Mouse (Mus musculus): ENCODE measurements around the gene Dixdc1. TPM values are rescaled to one million over a fixed set of nuclear protein-coding genes. Genes with fewer than 3 reads are reported as not detected.

Gene Dixdc1
- total and polyA plus RNA-seq, 2 experiments from 2014 or later, result 26.8 to 54.3 TPM

- TF ChIP-seq CTCF (IDR thresholded peaks at IDR 0.05; ENCODE audit: low read depth), result peak; percentile 63
- ATAC-seq (peak; percentile 99), DNase-seq (peak; percentile 97)
- WGBS, result under 1% methylated on average over 45 of the region's 45 CpGs
- peak overlapping the region; percentile 57 for H3K4me3 ChIP-seq (ENCODE audit: low read depth, low read length)
- peak overlapping the region; percentile 71 for H3K9ac ChIP-seq
- no peaks in the 10 kb centered on the region for H3K27me3 ChIP-seq (ENCODE audit: insufficient read depth, low read length)
- no peaks in the 10 kb centered on the region for H3K36me3 ChIP-seq (ENCODE audit: insufficient read depth)
- no peaks in the 10 kb centered on the region for H3K9me3 ChIP-seq (ENCODE audit: low read length)
- H3K27ac ChIP-seq (ENCODE audit: low read depth, low read length), result peak overlapping the region; percentile 74
- H3K4me1 ChIP-seq (ENCODE audit: insufficient read depth), result peaks cover 19% of the 10 kb centered on the region
- H3K4me2 ChIP-seq (ENCODE audit: low read depth), result peak overlapping the region; percentile 89
These were observed 11.2 kb downstream of the Dixdc1 start for GRCm38 (mm10) chr9:50727925-50728651.

GRCm38 (mm10) chr9:50727171-50727924 is 12.0 kb downstream of the Dixdc1 start:
- peak overlapping the region; percentile 74 for H3K27ac ChIP-seq (ENCODE audit: low read depth, low read length)
- peak overlapping the region; percentile 57 for H3K4me3 ChIP-seq (ENCODE audit: low read depth, low read length)
- H3K9me3 ChIP-seq (ENCODE audit: low read length), result no peaks in the 10 kb centered on the region
- 2% methylated on average over 30 of the region's 30 CpGs for WGBS
- no peaks in the 10 kb centered on the region for H3K36me3 ChIP-seq (ENCODE audit: insufficient read depth)
- H3K4me1 ChIP-seq (ENCODE audit: insufficient read depth), result peaks cover 22% of the 10 kb centered on the region
- no peaks in the 10 kb centered on the region for H3K27me3 ChIP-seq (ENCODE audit: insufficient read depth, low read length)
- DNase-seq, result peak; percentile 61
- peak; percentile 1; the same call in 1 of the 2 replicates for ATAC-seq
- H3K9ac ChIP-seq, result peak overlapping the region; percentile 71
- no peak for TF ChIP-seq CTCF (IDR thresholded peaks at IDR 0.05; ENCODE audit: low read depth)
- H3K4me2 ChIP-seq (ENCODE audit: low read depth), result peak overlapping the region; percentile 89

- ATAC-seq (no peak), DNase-seq (no peak)
- no peaks in the 10 kb centered on the region for H3K9me3 ChIP-seq (ENCODE audit: low read length)
- H3K27me3 ChIP-seq (ENCODE audit: insufficient read depth, low read length), result no peaks in the 10 kb centered on the region
- H3K36me3 ChIP-seq (ENCODE audit: insufficient read depth), result no peaks in the 10 kb centered on the region
- no peak overlapping the region for H3K27ac ChIP-seq (ENCODE audit: low read depth, low read length)
- no peak overlapping the region for H3K9ac ChIP-seq
- peaks cover 29% of the 10 kb centered on the region for H3K4me1 ChIP-seq (ENCODE audit: insufficient read depth)
- H3K4me3 ChIP-seq (ENCODE audit: low read depth, low read length), result 0 out of 2 replicates have a peak overlapping the region, but pooled peaks have one; percentile 2
- 24% methylated on average over 8 of the region's 8 CpGs for WGBS
- H3K4me2 ChIP-seq (ENCODE audit: low read depth), result peak overlapping the region; percentile 89
- TF ChIP-seq CTCF (IDR thresholded peaks at IDR 0.05; ENCODE audit: low read depth), result no peak
These were observed 13.3 kb downstream of the Dixdc1 start for GRCm38 (mm10) chr9:50725921-50726590.

- no peaks in the 10 kb centered on the region for H3K27me3 ChIP-seq (ENCODE audit: insufficient read depth, low read length)
- TF ChIP-seq CTCF (IDR thresholded peaks at IDR 0.05; ENCODE audit: low read depth), result no peak
- no peaks in the 10 kb centered on the region for H3K9me3 ChIP-seq (ENCODE audit: low read length)
- WGBS, result 23% methylated on average over 3 of the region's 3 CpGs
- H3K27ac ChIP-seq (ENCODE audit: low read depth, low read length), result no peak overlapping the region
- DNase-seq, result no peak
- H3K4me1 ChIP-seq (ENCODE audit: insufficient read depth), result peaks cover 29% of the 10 kb centered on the region
- ATAC-seq, result no peak
- 0 out of 2 replicates have a peak overlapping the region, but pooled peaks have one; percentile 1 for H3K4me2 ChIP-seq (ENCODE audit: low read depth)
- no peaks in the 10 kb centered on the region for H3K36me3 ChIP-seq (ENCODE audit: insufficient read depth)
- no peak overlapping the region for H3K9ac ChIP-seq
- no peak overlapping the region for H3K4me3 ChIP-seq (ENCODE audit: low read depth, low read length)
These were observed 14.5 kb downstream of the Dixdc1 start for GRCm38 (mm10) chr9:50724661-50725330.

GRCm38 (mm10) chr9:50724147-50724546 is 15.2 kb downstream of the Dixdc1 start:
- DNase-seq (no peak), ATAC-seq (no peak)
- no peaks in the 10 kb centered on the region for H3K27me3 ChIP-seq (ENCODE audit: insufficient read depth, low read length)
- 0 out of 2 replicates have a peak overlapping the region, but pooled peaks have one; percentile 1 for H3K4me2 ChIP-seq (ENCODE audit: low read depth)
- no peaks in the 10 kb centered on the region for H3K9me3 ChIP-seq (ENCODE audit: low read length)
- WGBS, result 65% methylated on average over 2 of the region's 2 CpGs
- H3K9ac ChIP-seq, result no peak overlapping the region
- no peak overlapping the region for H3K27ac ChIP-seq (ENCODE audit: low read depth, low read length)
- no peak overlapping the region for H3K4me3 ChIP-seq (ENCODE audit: low read depth, low read length)
- no peak for TF ChIP-seq CTCF (IDR thresholded peaks at IDR 0.05; ENCODE audit: low read depth)
- H3K36me3 ChIP-seq (ENCODE audit: insufficient read depth), result no peaks in the 10 kb centered on the region
- H3K4me1 ChIP-seq (ENCODE audit: insufficient read depth), result peaks cover 29% of the 10 kb centered on the region

GRCm38 (mm10) chr9:50723406-50723805 is 15.9 kb downstream of the Dixdc1 start:
- ATAC-seq (no peak), DNase-seq (peak; percentile 84)
- no peak for TF ChIP-seq CTCF (IDR thresholded peaks at IDR 0.05; ENCODE audit: low read depth)
- no peaks in the 10 kb centered on the region for H3K27me3 ChIP-seq (ENCODE audit: insufficient read depth, low read length)
- no peak overlapping the region for H3K4me3 ChIP-seq (ENCODE audit: low read depth, low read length)
- 0 out of 2 replicates have a peak overlapping the region, but pooled peaks have one; percentile 19 for H3K9ac ChIP-seq
- H3K36me3 ChIP-seq (ENCODE audit: insufficient read depth), result no peaks in the 10 kb centered on the region
- 15% methylated on average over 7 of the region's 7 CpGs for WGBS
- H3K4me2 ChIP-seq (ENCODE audit: low read depth), result peak overlapping the region; percentile 30
- no peaks in the 10 kb centered on the region for H3K9me3 ChIP-seq (ENCODE audit: low read length)
- peaks cover 29% of the 10 kb centered on the region for H3K4me1 ChIP-seq (ENCODE audit: insufficient read depth)
- peak overlapping the region; percentile 47; the same call in 1 of the 2 replicates for H3K27ac ChIP-seq (ENCODE audit: low read depth, low read length)
